Mouse (Mus musculus): Measurements from ENCODE around the gene Plk5. TPM values are rescaled to one million over a fixed set of nuclear protein-coding genes. Genes with fewer than 3 reads are reported as not detected.

The Plk5 gene
- polyA plus RNA-seq, 1 experiment = 0.04 TPM

DNA sequence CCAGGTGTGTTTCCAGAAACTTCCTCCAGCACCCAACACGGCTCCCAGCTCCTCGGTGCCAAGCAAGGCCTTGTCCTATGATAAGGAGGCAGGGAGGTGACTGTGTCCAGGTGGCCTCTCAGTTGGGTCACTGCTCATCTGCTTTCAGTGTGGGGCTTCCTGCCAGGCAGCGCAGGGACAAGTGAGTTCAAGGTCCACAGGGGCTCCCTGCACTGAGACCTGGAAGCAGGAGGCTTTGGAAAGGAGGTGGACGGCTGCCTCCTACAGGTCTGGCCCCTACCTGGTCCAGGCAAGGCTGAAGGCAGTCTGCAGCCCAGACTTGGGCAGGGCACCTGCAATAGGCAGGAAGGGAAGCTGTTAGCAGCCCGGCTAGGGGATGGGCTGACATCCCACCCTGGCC is 36.4 kb downstream of the Plk5 start:
- 96% methylated on average over 5 of the region's 5 CpGs for WGBS
- Histone ChIP-seq H3K36me3 (ENCODE audit: control insufficient read depth, insufficient read depth, low read length) (peaks cover 30% of the 10 kb centered on the region), H3K4me3 (ENCODE audit: extremely low read depth, insufficient read depth, insufficient read length) (no peak overlapping the region), H3K27ac (ENCODE audit: insufficient read depth, low read length) (no peak overlapping the region), H3K4me1 (ENCODE audit: control insufficient read depth, insufficient read depth, insufficient read length) (peaks cover 17% of the 10 kb centered on the region; the same call in 1 of the 2 replicates), H3K27me3 (ENCODE audit: control insufficient read depth, insufficient read depth, low read length) (no peaks in the 10 kb centered on the region)
- no peak for TF ChIP-seq POLR2A (IDR thresholded peaks at IDR 0.05; ENCODE audit: low read depth, low read length)
- no peak for TF ChIP-seq CTCF (IDR thresholded peaks at IDR 0.05; ENCODE audit: extremely low read depth, insufficient read depth, insufficient read length, insufficient replicate concordance)
- DNase-seq (ENCODE audit: low read depth in 1 of 2, low spot score in 2 of 2) = no peak

DNA sequence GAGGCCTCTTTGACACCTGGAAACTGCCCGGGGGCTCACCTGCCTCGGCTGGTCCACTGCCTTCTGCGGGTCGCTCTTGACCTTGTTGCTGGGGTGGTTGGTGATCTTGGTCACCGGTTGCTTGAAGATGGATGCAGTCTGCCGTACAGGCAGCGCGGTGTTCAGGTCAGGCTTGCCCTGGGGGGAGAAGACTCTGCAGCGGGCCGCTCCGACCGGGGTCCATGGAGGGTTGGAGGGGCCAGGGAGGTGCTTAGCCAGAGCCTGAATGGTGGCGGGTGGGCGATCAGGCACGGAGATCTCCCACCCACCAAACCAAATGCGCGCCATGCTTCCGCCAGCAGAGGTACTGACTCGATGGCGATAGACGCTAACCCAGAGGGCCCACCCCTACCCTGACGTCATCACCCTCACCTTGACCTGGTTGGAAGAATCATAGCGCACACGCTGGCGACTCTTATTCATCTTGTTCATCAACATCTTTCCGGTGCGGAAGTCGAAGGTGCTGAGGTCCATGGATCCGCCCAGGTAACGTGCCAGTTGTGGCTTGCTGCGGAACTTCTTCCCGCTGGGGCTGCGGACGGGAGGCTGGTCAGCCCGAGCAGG is 38.9 kb downstream of the Plk5 start:
- Histone ChIP-seq H3K4me1 (ENCODE audit: control insufficient read depth, insufficient read depth, insufficient read length) (peaks cover 13% of the 10 kb centered on the region; the same call in 1 of the 2 replicates), H3K27me3 (ENCODE audit: control insufficient read depth, insufficient read depth, low read length) (no peaks in the 10 kb centered on the region), H3K4me3 (ENCODE audit: extremely low read depth, insufficient read depth, insufficient read length) (no peak overlapping the region), H3K36me3 (ENCODE audit: control insufficient read depth, insufficient read depth, low read length) (peaks cover 30% of the 10 kb centered on the region), H3K27ac (ENCODE audit: insufficient read depth, low read length) (no peak overlapping the region)
- TF ChIP-seq POLR2A (IDR thresholded peaks at IDR 0.05; ENCODE audit: low read depth, low read length) = no peak
- no peak for TF ChIP-seq CTCF (IDR thresholded peaks at IDR 0.05; ENCODE audit: extremely low read depth, insufficient read depth, insufficient read length, insufficient replicate concordance)
- 96% methylated on average over 35 of the region's 35 CpGs for WGBS
- DNase-seq (ENCODE audit: low read depth in 1 of 2, low spot score in 2 of 2) = no peak

DNA sequence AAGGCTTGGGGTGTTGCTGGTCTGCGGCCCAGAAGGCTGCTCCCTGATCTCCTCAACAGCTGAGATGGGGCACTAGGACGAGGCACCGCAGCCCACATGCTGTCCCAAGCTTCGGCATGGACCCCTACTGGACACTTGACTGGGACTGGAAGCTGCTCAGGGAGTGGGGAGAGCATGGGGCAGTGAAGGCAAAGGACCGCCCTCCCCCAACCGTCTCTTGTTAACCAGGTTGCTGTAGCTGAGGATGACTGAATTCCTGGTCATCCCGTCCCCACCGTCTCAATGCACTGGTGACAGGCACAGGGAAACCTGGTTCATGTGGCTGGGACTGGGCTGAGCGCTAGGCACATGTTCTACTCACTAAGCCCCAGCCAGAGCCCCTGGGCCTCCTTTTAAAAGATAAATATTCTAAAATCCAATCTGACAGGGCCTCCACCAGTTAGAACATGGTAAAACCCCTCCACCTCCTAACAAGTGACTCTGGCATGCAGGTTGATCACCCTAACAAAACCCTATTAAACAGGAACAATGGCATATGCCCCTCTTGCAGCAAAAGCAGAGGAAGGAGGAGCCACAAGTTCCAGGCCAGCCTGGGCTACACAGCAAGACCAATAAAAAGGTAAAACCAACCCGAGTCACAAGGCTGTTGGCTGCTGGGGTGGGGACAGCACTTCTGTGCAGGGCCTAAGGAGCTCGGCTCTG is 40.7 kb downstream of the Plk5 start:
- no peak overlapping the region for H3K27ac ChIP-seq (ENCODE audit: insufficient read depth, low read length)
- WGBS = 88% methylated on average over 11 of the region's 11 CpGs
- no peak for DNase-seq (ENCODE audit: low read depth in 1 of 2, low spot score in 2 of 2)
- TF ChIP-seq POLR2A (IDR thresholded peaks at IDR 0.05; ENCODE audit: low read depth, low read length) = no peak
- TF ChIP-seq CTCF (IDR thresholded peaks at IDR 0.05; ENCODE audit: extremely low read depth, insufficient read depth, insufficient read length, insufficient replicate concordance) = no peak
- H3K4me1 ChIP-seq (ENCODE audit: control insufficient read depth, insufficient read depth, insufficient read length) = peaks cover 19% of the 10 kb centered on the region; the same call in 1 of the 2 replicates
- no peaks in the 10 kb centered on the region for H3K27me3 ChIP-seq (ENCODE audit: control insufficient read depth, insufficient read depth, low read length)
- no peak overlapping the region for H3K4me3 ChIP-seq (ENCODE audit: extremely low read depth, insufficient read depth, insufficient read length)
- H3K36me3 ChIP-seq (ENCODE audit: control insufficient read depth, insufficient read depth, low read length) = peaks cover 30% of the 10 kb centered on the region

DNA sequence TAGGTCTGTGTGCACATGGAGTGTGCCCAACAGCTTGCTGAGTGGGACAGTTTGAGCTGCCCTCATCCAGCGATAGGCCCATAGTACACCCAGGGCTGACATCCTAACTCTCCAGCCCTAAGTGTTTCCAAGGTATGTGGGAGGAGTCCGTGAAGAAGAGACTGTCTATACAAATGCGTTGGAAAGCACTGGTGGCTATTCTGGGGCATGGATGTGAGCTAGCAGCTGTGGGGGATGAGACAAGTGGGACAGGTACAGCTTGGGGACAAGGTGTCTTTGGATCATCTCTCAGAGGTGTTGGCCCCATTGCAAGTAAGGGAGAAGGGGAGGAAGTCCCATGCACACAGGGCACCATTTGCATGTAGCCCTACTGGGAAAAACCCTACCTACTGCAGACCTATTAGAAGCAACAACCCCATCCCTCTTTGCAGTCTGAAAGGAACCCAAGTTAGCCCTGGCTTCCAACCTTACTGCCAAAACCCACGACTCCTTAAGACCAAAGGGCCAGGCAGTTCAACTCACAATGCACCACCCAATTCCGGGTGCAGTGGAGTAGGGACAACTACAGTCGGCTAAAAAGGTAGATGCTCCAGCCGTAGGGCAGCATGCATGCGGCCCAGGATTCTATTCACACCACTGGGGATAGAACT is 41.4 kb downstream of the Plk5 start:
- peaks cover 26% of the 10 kb centered on the region for H3K36me3 ChIP-seq (ENCODE audit: control insufficient read depth, insufficient read depth, low read length)

DNA sequence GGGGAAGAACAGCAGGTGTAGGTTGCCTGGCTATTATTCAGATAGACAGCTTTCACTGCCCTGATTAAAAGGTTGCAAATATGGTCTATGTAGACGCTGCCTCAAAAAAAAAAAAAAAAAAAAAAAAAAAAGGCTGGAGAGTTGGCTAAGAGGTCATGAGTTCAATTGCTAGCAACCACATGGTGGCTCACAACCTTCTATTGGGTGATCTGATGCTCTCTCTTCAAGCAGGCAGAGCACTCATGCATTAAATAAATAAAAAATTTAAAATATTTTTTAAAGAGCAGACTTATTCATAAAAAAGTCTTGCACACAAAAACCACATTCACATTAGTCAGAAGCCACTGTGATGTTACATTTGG is 41.9 kb downstream of the Plk5 start:
- Histone ChIP-seq H3K4me3 (ENCODE audit: extremely low read depth, insufficient read depth, insufficient read length) (peak overlapping the region; percentile 57), H3K36me3 (ENCODE audit: control insufficient read depth, insufficient read depth, low read length) (peaks cover 24% of the 10 kb centered on the region)
- 0% methylated on average over 1 of the region's 1 CpGs for WGBS

More for the DNA sequence above, 41.4 kb downstream of the Plk5 start:
- Histone ChIP-seq H3K27me3 (ENCODE audit: control insufficient read depth, insufficient read depth, low read length) (no peaks in the 10 kb centered on the region), H3K27ac (ENCODE audit: insufficient read depth, low read length) (no peak overlapping the region), H3K4me1 (ENCODE audit: control insufficient read depth, insufficient read depth, insufficient read length) (peaks cover 19% of the 10 kb centered on the region; the same call in 1 of the 2 replicates), H3K4me3 (ENCODE audit: extremely low read depth, insufficient read depth, insufficient read length) (peak overlapping the region; percentile 4; the same call in 1 of the 2 replicates)
- TF ChIP-seq POLR2A (IDR thresholded peaks at IDR 0.05; ENCODE audit: low read depth, low read length) = no peak
- TF ChIP-seq CTCF (IDR thresholded peaks at IDR 0.05; ENCODE audit: extremely low read depth, insufficient read depth, insufficient read length, insufficient replicate concordance) = no peak
- WGBS = 52% methylated on average over 8 of the region's 8 CpGs
- no peak for DNase-seq (ENCODE audit: low read depth in 1 of 2, low spot score in 2 of 2)

DNA sequence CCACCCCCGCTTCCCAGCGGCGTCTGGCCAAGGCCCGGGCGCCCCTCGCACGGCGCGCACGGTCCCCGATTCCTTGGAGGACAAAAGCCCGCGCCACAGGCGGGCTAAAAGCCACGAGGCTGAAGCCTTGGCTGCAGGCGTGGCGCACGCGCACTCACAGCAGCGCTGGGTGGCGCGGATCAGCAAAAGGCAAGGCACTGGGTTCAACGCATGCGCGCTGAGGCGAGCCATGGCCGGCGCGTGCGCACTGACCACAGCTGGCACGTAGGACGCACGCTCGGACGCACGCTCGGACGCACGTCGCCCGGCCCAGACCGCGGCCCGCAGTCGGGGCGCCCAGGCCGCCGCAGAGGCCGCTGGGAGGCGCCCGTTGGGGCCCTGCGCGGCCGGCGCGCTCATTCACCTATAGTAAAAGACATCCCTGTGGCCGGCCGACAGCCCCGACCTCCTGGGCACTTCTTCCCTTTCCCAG is 42.5 kb downstream of the Plk5 start:
- peak overlapping the region; percentile 70 for H3K4me3 ChIP-seq (ENCODE audit: extremely low read depth, insufficient read depth, insufficient read length)
- TF ChIP-seq POLR2A (IDR thresholded peaks at IDR 0.05; ENCODE audit: low read depth, low read length) = peak; percentile 8
- TF ChIP-seq CTCF (IDR thresholded peaks at IDR 0.05; ENCODE audit: extremely low read depth, insufficient read depth, insufficient read length, insufficient replicate concordance) = peak; percentile 1; the same call in 1 of the 2 replicates
- no peaks in the 10 kb centered on the region for H3K27me3 ChIP-seq (ENCODE audit: control insufficient read depth, insufficient read depth, low read length)
- 1% methylated on average over 51 of the region's 59 CpGs for WGBS
- H3K36me3 ChIP-seq (ENCODE audit: control insufficient read depth, insufficient read depth, low read length) = peaks cover 20% of the 10 kb centered on the region
- peak; percentile 94 to 97 for DNase-seq (ENCODE audit: low read depth in 1 of 2, low spot score in 2 of 2)
- peak overlapping the region; percentile 98 for H3K27ac ChIP-seq (ENCODE audit: insufficient read depth, low read length)
- H3K4me1 ChIP-seq (ENCODE audit: control insufficient read depth, insufficient read depth, insufficient read length) = peaks cover 19% of the 10 kb centered on the region; the same call in 1 of the 2 replicates

More for the DNA sequence above, 41.9 kb downstream of the Plk5 start:
- no peak for TF ChIP-seq POLR2A (IDR thresholded peaks at IDR 0.05; ENCODE audit: low read depth, low read length)
- TF ChIP-seq CTCF (IDR thresholded peaks at IDR 0.05; ENCODE audit: extremely low read depth, insufficient read depth, insufficient read length, insufficient replicate concordance) = no peak
- H3K4me1 ChIP-seq (ENCODE audit: control insufficient read depth, insufficient read depth, insufficient read length) = peaks cover 19% of the 10 kb centered on the region; the same call in 1 of the 2 replicates
- peak overlapping the region; percentile 69; the same call in 1 of the 2 replicates for H3K27ac ChIP-seq (ENCODE audit: insufficient read depth, low read length)
- no peak for DNase-seq (ENCODE audit: low read depth in 1 of 2, low spot score in 2 of 2)
- no peaks in the 10 kb centered on the region for H3K27me3 ChIP-seq (ENCODE audit: control insufficient read depth, insufficient read depth, low read length)
